ENCODE assay signal across 8 mouse cellular contexts in the genomic region with DNA sequence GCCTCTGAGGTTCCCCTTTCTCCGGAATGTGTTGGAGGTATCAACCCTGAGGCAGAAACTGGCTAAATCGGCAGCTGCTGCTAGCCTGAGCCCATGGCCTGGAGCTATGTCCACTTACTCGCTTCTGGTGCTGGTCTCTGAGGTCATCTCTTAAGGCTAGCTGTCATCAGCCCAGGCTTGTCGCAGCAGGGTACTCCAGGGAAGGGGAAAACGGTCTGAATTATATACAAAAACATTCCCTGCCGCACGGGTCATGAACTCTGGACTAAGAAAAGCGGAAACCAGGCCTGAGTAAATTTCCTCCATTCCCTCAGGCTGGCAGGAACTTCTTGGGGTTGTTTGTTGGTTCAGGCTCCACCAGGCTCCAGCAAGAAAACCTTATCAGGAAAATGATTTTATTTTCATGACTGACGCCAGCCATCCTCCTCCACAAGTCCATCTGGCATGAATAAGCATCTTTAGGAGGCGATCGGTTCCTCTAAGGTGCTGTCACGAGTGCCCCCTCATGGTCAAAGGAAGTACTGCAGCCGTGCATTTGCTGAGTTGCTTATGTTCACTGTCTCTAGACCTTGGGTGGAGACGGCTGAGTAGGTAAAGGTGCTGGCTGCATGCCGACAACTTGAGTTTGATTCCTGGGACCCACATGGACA. TPM values are rescaled to one million over a fixed set of nuclear protein-coding genes. Genes with fewer than 3 reads are reported as not detected.
DNase-seq lines count a peak whose midpoint lies in the region; ATAC-seq and TF ChIP-seq lines count a peak whose summit lies in the region.

No protein-coding gene starts in this region.

- peak; percentile 18 for ATAC-seq in CD4-positive, CD25-positive, alpha-beta regulatory T cell, adult 4 months
- peak; percentile 54 for ATAC-seq in heart, embryonic 15.5 days (replicated peaks; ENCODE audit: insufficient number of reproducible peaks, insufficient read depth, low FRiP score, low read depth)
- ATAC-seq in liver, embryonic 14.5 days (ENCODE audit: insufficient read depth) = peak; percentile 45
- ATAC-seq in neural tube, embryonic 13.5 days (ENCODE audit: low read depth) = 0 out of 2 replicates have a peak, but pooled peaks have one; percentile 12

- 14% methylated on average over 15 of the region's 15 CpGs for WGBS in heart, embryonic 15.5 days
- WGBS in liver, embryonic 14.5 days (ENCODE audit: insufficient replicate concordance) = 21% methylated on average over 15 of the region's 15 CpGs
- 20% methylated on average over 15 of the region's 15 CpGs for WGBS in neural tube, embryonic 13.5 days

- peaks cover 35% of the 10 kb centered on the region for H3K4me1 ChIP-seq in heart, embryonic 15.5 days (replicated peaks)
- H3K4me1 ChIP-seq in liver, embryonic 14.5 days (replicated peaks; ENCODE audit: control insufficient read depth in 2 of 2, insufficient read depth in 2 of 2, low read length in 1 of 2) = peaks cover 12 to 20% of the 10 kb centered on the region in 2 experiments
- H3K4me1 ChIP-seq in neural tube, embryonic 13.5 days (replicated peaks) = peaks cover 37% of the 10 kb centered on the region

- peak overlapping the region; percentile 23 for H3K4me2 ChIP-seq in heart, embryonic 15.5 days
- peak overlapping the region; percentile 28 for H3K4me2 ChIP-seq in liver, embryonic 14.5 days (ENCODE audit: low read depth)
- H3K4me2 ChIP-seq in neural tube, embryonic 13.5 days = peak overlapping the region; percentile 22

- no peaks in the 10 kb centered on the region for H3K27me3 ChIP-seq in heart, embryonic 15.5 days
- no peaks in the 10 kb centered on the region for H3K27me3 ChIP-seq in liver, embryonic 14.5 days (ENCODE audit: control insufficient read depth, insufficient read depth, low read length)
- no peaks in the 10 kb centered on the region for H3K27me3 ChIP-seq in neural tube, embryonic 13.5 days

- H3K36me3 ChIP-seq in heart, embryonic 15.5 days = no peaks in the 10 kb centered on the region
- no peaks in the 10 kb centered on the region for H3K36me3 ChIP-seq in liver, embryonic 14.5 days (replicated peaks; ENCODE audit: control insufficient read depth, insufficient read depth, low read depth)
- no peaks in the 10 kb centered on the region for H3K36me3 ChIP-seq in neural tube, embryonic 13.5 days

- DNase-seq in c-Kit-negative CD71-positive TER-119-positive erythroid progenitor cells, embryonic 14.5 days (ENCODE audit: low read depth, low spot score) = peak; percentile 98
- peak; percentile 83 for DNase-seq in fibroblast of lung, adult 2 months (ENCODE audit: low read depth)
- DNase-seq in kidney, postnatal 25 days = peak; percentile 93 to 98
- peak; percentile 92 to 95 (median 92) for DNase-seq in liver, embryonic 14.5 days (ENCODE audit: low read depth in 3 of 3, low spot score in 3 of 3)
- peak; percentile 96 for DNase-seq in testis, postnatal 10 days (ENCODE audit: low spot score)

- 0 out of 2 replicates have a peak overlapping the region, but pooled peaks have one; percentile 79 for H3K9ac ChIP-seq in heart, embryonic 15.5 days
- no peak overlapping the region; the same call in 1 of the 2 replicates for H3K9ac ChIP-seq in liver, embryonic 14.5 days (replicated peaks)
- peak overlapping the region; percentile 49; the same call in 1 of the 2 replicates for H3K9ac ChIP-seq in neural tube, embryonic 13.5 days

- H3K27ac ChIP-seq in heart, embryonic 15.5 days = peak overlapping the region; percentile 83
- H3K27ac ChIP-seq in liver, embryonic 14.5 days = peak overlapping the region; percentile 69
- peak overlapping the region; percentile 86 for H3K27ac ChIP-seq in neural tube, embryonic 13.5 days (replicated peaks)

- no peak overlapping the region for H3K4me3 ChIP-seq in heart, embryonic 15.5 days
- H3K4me3 ChIP-seq in liver, embryonic 14.5 days (ENCODE audit: insufficient read depth in 1 of 2, low read depth in 2 of 2, low read length in 2 of 2) = peak overlapping the region in 1 of 2 experiments; percentile 0; a peak in 1 of 4 replicates
- H3K4me3 ChIP-seq in neural tube, embryonic 13.5 days = no peak overlapping the region

- H3K9me3 ChIP-seq in heart, embryonic 15.5 days (replicated peaks) = no peaks in the 10 kb centered on the region
- H3K9me3 ChIP-seq in liver, embryonic 14.5 days (ENCODE audit: control insufficient read depth, low read length) = no peaks in the 10 kb centered on the region
- H3K9me3 ChIP-seq in neural tube, embryonic 13.5 days = no peaks in the 10 kb centered on the region

- TF ChIP-seq CTCF in liver, embryonic 14.5 days (IDR thresholded peaks at IDR 0.05; ENCODE audit: low read depth) = peak; percentile 100

- peak; percentile 37 for TF ChIP-seq EP300 in liver, embryonic 14.5 days (IDR thresholded peaks at IDR 0.05; ENCODE audit: low read depth)

RNA-seq across cellular contexts. Expression of gene Armc7, which starts 1.7 kb away (rescaled TPM):
- polyA plus RNA-seq in CD4-positive, CD25-positive, alpha-beta regulatory T cell, adult 4 months (2017; shearing (Covaris generic)) = 100 to 1,000 TPM in 1 of 2 experiments, 10 to 100 TPM in 1; 79.2 to 132 TPM
- 4.6 and 6.2 TPM in 2 replicates for polyA plus RNA-seq in heart, embryonic 15.5 days (2015; fragmentation: Nextera tagmentation; extraction: Ambion mirVana)
- polyA plus RNA-seq in liver, embryonic 14.5 days (2012; rRNA removed) = 2.1 and 2.2 TPM in 2 replicates
- polyA plus RNA-seq in liver, embryonic 14.5 days (2014; fragmentation: Nextera tagmentation; extraction: Ambion mirVana) = 2.0 and 2.2 TPM in 2 replicates
- polyA plus RNA-seq in neural tube, embryonic 13.5 days (2015; fragmentation: Nextera tagmentation; extraction: Ambion mirVana) = 13.1 and 14.4 TPM in 2 replicates

RNA-seq across cellular contexts. Expression of gene Slc16a5, which starts 11.5 kb away (rescaled TPM):
- polyA plus RNA-seq in CD4-positive, CD25-positive, alpha-beta regulatory T cell, adult 4 months (2017; shearing (Covaris generic)) = 1 to 10 TPM; 3.5 to 6.5 TPM
- 0.57 and 5.0 TPM in 2 replicates for polyA plus RNA-seq in heart, embryonic 15.5 days (2015; fragmentation: Nextera tagmentation; extraction: Ambion mirVana)
- 0.02 TPM in 2 replicates for polyA plus RNA-seq in liver, embryonic 14.5 days (2012; rRNA removed)
- 0.05 TPM in 1 of 2 replicates, not detected in the other for polyA plus RNA-seq in liver, embryonic 14.5 days (2014; fragmentation: Nextera tagmentation; extraction: Ambion mirVana)
- 0.20 TPM in 1 of 2 replicates, not detected in the other for polyA plus RNA-seq in neural tube, embryonic 13.5 days (2015; fragmentation: Nextera tagmentation; extraction: Ambion mirVana)

RNA-seq across cellular contexts. Expression of gene Nt5c, which starts 17.9 kb away (rescaled TPM):
- polyA plus RNA-seq in CD4-positive, CD25-positive, alpha-beta regulatory T cell, adult 4 months (2017; shearing (Covaris generic)) = 100 to 1,000 TPM; 296 to 304 TPM
- polyA plus RNA-seq in heart, embryonic 15.5 days (2015; fragmentation: Nextera tagmentation; extraction: Ambion mirVana) = 49.6 and 62.1 TPM in 2 replicates
- 27.8 and 31.9 TPM in 2 replicates for polyA plus RNA-seq in liver, embryonic 14.5 days (2012; rRNA removed)
- polyA plus RNA-seq in liver, embryonic 14.5 days (2014; fragmentation: Nextera tagmentation; extraction: Ambion mirVana) = 50.7 and 50.9 TPM in 2 replicates
- 95.6 and 96.7 TPM in 2 replicates for polyA plus RNA-seq in neural tube, embryonic 13.5 days (2015; fragmentation: Nextera tagmentation; extraction: Ambion mirVana)

RNA-seq across cellular contexts. Expression of gene Trim80, which starts 33.4 kb away (rescaled TPM):
- not detected for polyA plus RNA-seq in CD4-positive, CD25-positive, alpha-beta regulatory T cell, adult 4 months (2017; shearing (Covaris generic))
- polyA plus RNA-seq in heart, embryonic 15.5 days (2015; fragmentation: Nextera tagmentation; extraction: Ambion mirVana) = 0.06 TPM in 1 of 2 replicates, not detected in the other
- 0.07 and 0.10 TPM in 2 replicates for polyA plus RNA-seq in liver, embryonic 14.5 days (2012; rRNA removed)
- polyA plus RNA-seq in liver, embryonic 14.5 days (2014; fragmentation: Nextera tagmentation; extraction: Ambion mirVana) = 0.06 and 0.13 TPM in 2 replicates
- not detected in 2 replicates for polyA plus RNA-seq in neural tube, embryonic 13.5 days (2015; fragmentation: Nextera tagmentation; extraction: Ambion mirVana)

RNA-seq across cellular contexts. Expression of gene Jpt1, which starts 40.4 kb away (rescaled TPM):
- 100 to 1,000 TPM; 716 to 764 TPM for polyA plus RNA-seq in CD4-positive, CD25-positive, alpha-beta regulatory T cell, adult 4 months (2017; shearing (Covaris generic))
- polyA plus RNA-seq in heart, embryonic 15.5 days (2015; fragmentation: Nextera tagmentation; extraction: Ambion mirVana) = 480 and 515 TPM in 2 replicates
- polyA plus RNA-seq in liver, embryonic 14.5 days (2012; rRNA removed) = 138 and 151 TPM in 2 replicates
- 233 and 256 TPM in 2 replicates for polyA plus RNA-seq in liver, embryonic 14.5 days (2014; fragmentation: Nextera tagmentation; extraction: Ambion mirVana)
- 1,262 and 1,276 TPM in 2 replicates for polyA plus RNA-seq in neural tube, embryonic 13.5 days (2015; fragmentation: Nextera tagmentation; extraction: Ambion mirVana)
